Mouse (Mus musculus): ENCODE measurements around the gene Cep83.

- TF ChIP-seq POLR2A (IDR thresholded peaks at IDR 0.05; ENCODE audit: extremely low read depth, insufficient read depth, low read length) (no peak), CTCF (IDR thresholded peaks at IDR 0.05; ENCODE audit: low read depth, low read length) (no peak)
Measured at GRCm38 (mm10) chr10:94798128-94798527, 109.7 kb downstream of the Cep83 start.
